Mouse (Mus musculus) stomach, embryonic 16.5 days (tissue): ENCODE results near the gene Taar8c. TPM values are rescaled to one million over a fixed set of nuclear protein-coding genes. Genes with fewer than 3 reads are reported as not detected.
A peak's percentile ranks its signal among the peaks of the same experiment; 100 is the strongest.
"Not testable (repeated sequence)": the region's sequence is repeated elsewhere in the genome, so short reads cannot be mapped to it uniquely, and the experiment has no call there.

Experiments used
- ATAC-seq: fragments of 200-750 bp; cut with Nextera tagmentation; 2 replicates; pipeline ENCODE4 v1.8.0; 2017; ENCODE audit warnings: moderate number of reproducible peaks, moderate TSS enrichment; ENCODE audit not compliant: insufficient read depth, low FRiP score
- H3K27ac ChIP-seq: fragments of 300-500 bp; sonication (generic); 2 replicates; pipeline ENCODE4 v1.5.1; 2014; ENCODE audit warnings: low read length
- H3K27me3 ChIP-seq: fragments of 300-500 bp; sonication (generic); 2 replicates; pipeline ENCODE4 v1.6.1; 2014; ENCODE audit warnings: low read length, control low read depth, mixed read lengths; ENCODE audit not compliant: control insufficient read depth, insufficient read depth
- H3K36me3 ChIP-seq: fragments of 300-500 bp; sonication (generic); 2 replicates; pipeline ENCODE4 v1.6.1; 2014; ENCODE audit warnings: low read length; ENCODE audit not compliant: control insufficient read depth, insufficient read depth
- H3K4me1 ChIP-seq: fragments of 300-500 bp; sonication (generic); 2 replicates; pipeline ENCODE4 v1.6.1; 2014; ENCODE audit warnings: low read length, control low read depth, mixed read lengths; ENCODE audit not compliant: control insufficient read depth, insufficient read depth
- H3K4me2 ChIP-seq: fragments of 300-500 bp; sonication (generic); 2 replicates; pipeline ENCODE4 v1.6.1; 2014; ENCODE audit warnings: low read depth, low read length, mixed read lengths
- H3K4me3 ChIP-seq: fragments of 300-500 bp; sonication (generic); replicated peaks from 2 replicates; pipeline ENCODE4 v1.5.1; 2014; ENCODE audit warnings: mild to moderate bottlenecking, low read length
- H3K9ac ChIP-seq: fragments of 300-500 bp; sonication (generic); 2 replicates; pipeline ENCODE4 v1.6.1; 2014; ENCODE audit warnings: low read length
- H3K9me3 ChIP-seq: fragments of 300-500 bp; sonication (generic); replicated peaks from 2 replicates; pipeline ENCODE4 v1.6.1; 2016; ENCODE audit warnings: low read length, control low read depth; ENCODE audit not compliant: control insufficient read depth
- WGBS: fragments of 180-500 bp; shearing (Covaris S2); extraction: QIAGEN DNeasy Blood & Tissue Kit; methylation state at CpG from one replicate; pipeline ENCODE4 v1.1.7; 2014; 5-methylcytosine and 5-hydroxymethylcytosine counted together
- polyA plus RNA-seq: library from polyadenylated mRNA; unstranded; fragments of >200 nt; fragmentation: Nextera tagmentation; extraction: Ambion mirVana; gene quantifications from 2 replicates; pipeline ENCODE4 v1.2.1, GENCODE M21; 2015

The Taar8c gene
- polyA plus RNA-seq, 1 experiment from 2014 or later, result not detected

- H3K36me3 ChIP-seq, result no peaks in the 10 kb centered on the region
- no peak overlapping the region for H3K4me2 ChIP-seq
- no peaks in the 10 kb centered on the region for H3K27me3 ChIP-seq
- WGBS, result 55% methylated on average over 5 of the region's 5 CpGs
- no peak overlapping the region for H3K4me3 ChIP-seq
- no peak overlapping the region for H3K9ac ChIP-seq
- H3K9me3 ChIP-seq, result no peaks in the 10 kb centered on the region
- peak overlapping the region; percentile 27; the same call in 1 of the 2 replicates for H3K27ac ChIP-seq
- H3K4me1 ChIP-seq, result no peaks in the 10 kb centered on the region
- peak; percentile 76; the same call in 1 of the 2 replicates for ATAC-seq
Measured at GRCm38 (mm10) chr10:24086555-24086954, 15.2 kb downstream of the Taar8c start.

- ATAC-seq, result no peak
- Histone ChIP-seq H3K4me3 (no peak overlapping the region), H3K9me3 (no peaks in the 10 kb centered on the region), H3K27me3 (no peaks in the 10 kb centered on the region), H3K36me3 (no peaks in the 10 kb centered on the region), H3K4me1 (no peaks in the 10 kb centered on the region), H3K4me2 (no peak overlapping the region), H3K27ac (no peak overlapping the region; the same call in 1 of the 2 replicates), H3K9ac (no peak overlapping the region)
- 75% methylated on average over 5 of the region's 5 CpGs for WGBS
Measured at GRCm38 (mm10) chr10:24085936-24086335, 15.8 kb downstream of the Taar8c start.

GRCm38 (mm10) chr10:24080166-24080565 is 21.5 kb downstream of the Taar8c start:
- Histone ChIP-seq H3K9me3 (no peaks in the 10 kb centered on the region), H3K4me2 (no peak overlapping the region), H3K27ac (no peak overlapping the region), H3K27me3 (no peaks in the 10 kb centered on the region), H3K36me3 (no peaks in the 10 kb centered on the region), H3K4me3 (no peak overlapping the region), H3K4me1 (no peaks in the 10 kb centered on the region), H3K9ac (no peak overlapping the region)
- no peak for ATAC-seq
- 32% methylated on average over 3 of the region's 3 CpGs for WGBS

GRCm38 (mm10) chr10:24076200-24076599 is 25.5 kb downstream of the Taar8c start, which contains the start of gene Taar8a:
Gene Taar8a, plus strand, starts transcription at chr10:24076500.
- H3K4me1 ChIP-seq, H3K36me3 ChIP-seq, H3K9ac ChIP-seq, H3K9me3 ChIP-seq, H3K4me2 ChIP-seq, ATAC-seq, H3K27me3 ChIP-seq, H3K27ac ChIP-seq, H3K4me3 ChIP-seq: not testable (repeated sequence)
- WGBS, result 83% methylated on average over 2 of the region's 4 CpGs

- not testable (repeated sequence) for H3K27ac ChIP-seq, H3K27me3 ChIP-seq, H3K36me3 ChIP-seq, H3K4me3 ChIP-seq, H3K4me2 ChIP-seq, H3K9ac ChIP-seq, H3K9me3 ChIP-seq, H3K4me1 ChIP-seq, ATAC-seq
- 17% methylated on average over 2 of the region's 2 CpGs for WGBS
Measured at GRCm38 (mm10) chr10:24074751-24075150, 27.0 kb downstream of the Taar8c start.

- H3K4me3 ChIP-seq, result no peak overlapping the region
- H3K36me3 ChIP-seq, result no peaks in the 10 kb centered on the region
- 78% methylated on average over 3 of the region's 3 CpGs for WGBS
- no peak for ATAC-seq
- no peaks in the 10 kb centered on the region for H3K27me3 ChIP-seq
- H3K9me3 ChIP-seq, result no peaks in the 10 kb centered on the region
- no peaks in the 10 kb centered on the region for H3K4me1 ChIP-seq
- no peak overlapping the region for H3K27ac ChIP-seq
- no peak overlapping the region for H3K9ac ChIP-seq
- no peak overlapping the region for H3K4me2 ChIP-seq
Measured at GRCm38 (mm10) chr10:24058986-24059385, 42.7 kb downstream of the Taar8c start.

GRCm38 (mm10) chr10:24052039-24052438 is 49.7 kb downstream of the Taar8c start:
- Histone ChIP-seq H3K9me3 (no peaks in the 10 kb centered on the region), H3K27ac (no peak overlapping the region), H3K27me3 (no peaks in the 10 kb centered on the region), H3K4me1 (no peaks in the 10 kb centered on the region), H3K4me2 (no peak overlapping the region), H3K4me3 (no peak overlapping the region), H3K36me3 (no peaks in the 10 kb centered on the region), H3K9ac (no peak overlapping the region)
- ATAC-seq, result no peak
- WGBS, result 33% methylated on average over 5 of the region's 5 CpGs

Other genes starting within 250 kb of the Taar8c start
- 2.0 and 2.9 TPM in 2 replicates for gene Vnn1, start 207.2 kb downstream of the Taar8c start, polyA plus RNA-seq
- not detected in 2 replicates for gene Taar1, start 181.6 kb downstream of the Taar8c start, polyA plus RNA-seq
- 0.30 and 0.31 TPM in 2 replicates for gene Taar2, start 163.3 kb downstream of the Taar8c start, polyA plus RNA-seq
- gene Taar3, start 152.4 kb downstream of the Taar8c start, polyA plus RNA-seq, result not detected in 2 replicates
- not detected in 2 replicates for gene Taar4, start 141.4 kb downstream of the Taar8c start, polyA plus RNA-seq
- gene Taar5, start 131.2 kb downstream of the Taar8c start, polyA plus RNA-seq, result not detected in 2 replicates
- not detected in 2 replicates for gene Taar6, start 116.3 kb downstream of the Taar8c start, polyA plus RNA-seq
- gene Taar7a, start 108.4 kb downstream of the Taar8c start, polyA plus RNA-seq, result not detected in 2 replicates
- gene Taar7b, start 102.0 kb downstream of the Taar8c start, polyA plus RNA-seq, result not detected in 2 replicates
- gene Taar7d, start 74.7 kb downstream of the Taar8c start, polyA plus RNA-seq, result not detected in 2 replicates
- gene Taar7e, start 64.3 kb downstream of the Taar8c start, polyA plus RNA-seq, result not detected in 2 replicates
- not detected in 2 replicates for gene Taar7f, start 52.4 kb downstream of the Taar8c start, polyA plus RNA-seq
- gene Taar8a, start 25.4 kb downstream of the Taar8c start, polyA plus RNA-seq, result not detected in 2 replicates
- not detected in 2 replicates for gene Taar8b, start 9.6 kb downstream of the Taar8c start, polyA plus RNA-seq
- gene Taar9, start 7.6 kb upstream of the Taar8c start, polyA plus RNA-seq, result not detected in 2 replicates
- gene Stx7, start 47.4 kb upstream of the Taar8c start, polyA plus RNA-seq, result 102 TPM in 2 replicates
- 11.0 and 11.3 TPM in 2 replicates for gene Moxd1, start 121.6 kb upstream of the Taar8c start, polyA plus RNA-seq